Mouse (Mus musculus) olfactory bulb, adult 2 months (tissue): ENCODE measurements at regions not wholly inside any gene's neighbourhood (a gene's known extent, or its start where the extent isn't known, plus 50 kb on each side); places are given as distances from the start of the nearest gene placed in this dataset.

ENCODE experiments used
- CTCF ChIP-seq: fragments of 200-500 bp; IDR thresholded peaks from 2 replicates; pipeline ENCODE4 v1.5.1; 2012; ENCODE audit warnings: low read depth, mild to moderate bottlenecking, low read length, moderate library complexity; ENCODE audit not compliant: insufficient read depth
- POLR2A ChIP-seq: fragments of 200-500 bp; IDR thresholded peaks from 2 replicates; pipeline ENCODE4 v1.6.1; 2012; ENCODE audit warnings: mild to moderate bottlenecking, low read depth, low read length, moderate library complexity; ENCODE audit not compliant: insufficient read depth

GRCm38 (mm10) chr13:35447661-35448060 is 212.0 kb upstream of the Cdyl start:
- TF ChIP-seq CTCF (no peak), POLR2A (no peak)
